Mouse (Mus musculus) testis, adult 2 months (tissue): ENCODE results near the gene Morc3.

Source experiments
- CTCF ChIP-seq: fragments of 200-500 bp; IDR thresholded peaks from 2 replicates; pipeline ENCODE4 v1.5.1; 2012; ENCODE audit warnings: low read depth, mild to moderate bottlenecking, inconsistent platforms, low read length, moderate library complexity; ENCODE audit not compliant: control insufficient read depth, insufficient read depth, insufficient replicate concordance
- POLR2A ChIP-seq: fragments of 200-500 bp; IDR thresholded peaks from 2 replicates; pipeline ENCODE4 v1.6.1; 2012; ENCODE audit warnings: low read depth, mild to moderate bottlenecking, inconsistent platforms, low read length, moderate library complexity; ENCODE audit not compliant: control insufficient read depth

DNA sequence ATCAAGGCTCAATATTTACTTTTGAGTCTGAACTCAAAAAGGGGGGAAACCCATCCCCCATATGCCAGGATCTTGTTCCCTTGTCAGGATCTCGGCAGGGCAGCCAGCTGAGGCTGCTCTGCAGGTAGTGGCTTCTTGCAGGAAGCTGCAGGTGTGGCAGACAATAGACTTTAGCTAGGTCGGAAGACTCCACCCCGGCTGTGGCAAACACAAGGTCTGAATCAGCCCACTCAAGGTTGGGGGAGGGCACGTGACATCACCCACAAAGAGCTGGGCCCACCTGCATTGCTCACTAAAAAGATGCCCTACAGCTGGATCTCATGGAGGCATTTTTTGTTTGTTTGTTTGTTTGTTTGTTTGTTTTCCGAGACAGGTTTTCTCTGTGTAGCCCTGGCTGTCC, 75.8 kb downstream of the Morc3 start:
- no peak for TF ChIP-seq CTCF
- TF ChIP-seq POLR2A, result no peak
